Mouse (Mus musculus): ENCODE data around the gene Col18a1. TPM values are rescaled to one million over a fixed set of nuclear protein-coding genes. Genes with fewer than 3 reads are reported as not detected.
"Not testable (repeated sequence)": the region's sequence is repeated elsewhere in the genome, so short reads cannot be mapped to it uniquely, and the experiment has no call there.

The Col18a1 gene
- polyA plus RNA-seq, 1 experiment from 2014 or later = 62.7 TPM

DNA sequence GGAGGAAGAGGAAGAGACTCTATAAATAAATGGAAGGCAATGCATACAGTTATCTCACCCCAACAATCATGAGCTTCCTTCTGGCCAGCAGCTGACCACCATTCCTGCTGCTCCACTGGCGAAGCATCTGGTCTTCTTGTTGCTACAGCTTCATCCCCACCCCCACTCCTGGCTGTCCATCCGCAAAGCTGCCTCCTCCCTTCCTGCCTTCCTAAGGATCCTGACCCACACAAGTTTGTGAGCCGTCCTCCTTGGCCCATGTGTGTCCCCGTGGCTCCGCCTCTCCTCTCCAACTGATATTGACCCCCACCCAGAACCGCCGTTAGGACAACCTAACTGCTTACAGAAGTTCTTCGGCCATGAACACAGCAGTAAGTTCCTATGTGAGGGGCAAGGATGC lies 16.3 kb downstream of the Col18a1 start:
- H3K27me3 ChIP-seq = no peaks in the 10 kb centered on the region
- 44% methylated on average over 8 of the region's 8 CpGs for WGBS
- H3K9me3 ChIP-seq = no peaks in the 10 kb centered on the region
- H3K4me2 ChIP-seq = 0 out of 2 replicates have a peak overlapping the region, but pooled peaks have one; percentile 45
- no peak overlapping the region for H3K9ac ChIP-seq
- H3K36me3 ChIP-seq = no peaks in the 10 kb centered on the region
- H3K27ac ChIP-seq = peak overlapping the region; percentile 77
- H3K4me3 ChIP-seq = no peak overlapping the region
- H3K4me1 ChIP-seq (replicated peaks) = peaks cover 47% of the 10 kb centered on the region
- ATAC-seq (ENCODE audit: low FRiP score) = no peak

GRCm38 (mm10) chr10:77147545-77147944 lies 18.8 kb downstream of the Col18a1 start:
- Histone ChIP-seq H3K4me1 (replicated peaks) (peaks cover 40% of the 10 kb centered on the region), H3K36me3 (no peaks in the 10 kb centered on the region), H3K9me3 (no peaks in the 10 kb centered on the region), H3K27ac (no peak overlapping the region), H3K4me2 (no peak overlapping the region), H3K9ac (no peak overlapping the region), H3K27me3 (no peaks in the 10 kb centered on the region), H3K4me3 (no peak overlapping the region)
- no peak for ATAC-seq (ENCODE audit: low FRiP score)
- WGBS = 92% methylated on average over 10 of the region's 10 CpGs

DNA sequence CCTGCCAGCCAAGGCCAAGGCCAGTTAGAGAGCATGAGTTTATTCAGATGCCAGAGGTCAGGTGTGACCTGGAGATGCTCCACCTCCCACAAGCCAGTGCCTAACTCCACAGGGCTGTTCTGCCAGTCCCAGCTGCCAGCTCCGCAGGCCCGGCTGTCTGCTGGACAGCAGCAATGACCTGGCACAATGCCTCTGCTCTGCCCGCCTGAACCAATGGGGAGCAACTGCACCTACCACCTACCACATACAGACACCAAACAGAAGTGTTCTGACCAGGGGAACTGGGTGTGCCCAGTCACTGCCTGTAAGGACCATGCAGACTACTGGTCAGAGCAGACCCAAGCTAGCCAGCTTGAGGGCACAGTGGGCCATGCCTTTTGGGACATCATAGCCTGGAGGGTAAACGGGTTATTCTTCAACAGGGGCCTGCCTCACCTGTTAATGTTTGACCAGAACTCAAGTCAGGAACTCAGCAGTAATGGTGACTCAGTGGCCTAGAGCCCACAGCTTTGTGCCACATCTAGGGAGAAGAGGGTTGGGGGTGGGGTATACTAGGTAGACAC lies 19.4 kb downstream of the Col18a1 start:
- Histone ChIP-seq H3K9ac (no peak overlapping the region), H3K27me3 (no peaks in the 10 kb centered on the region), H3K27ac (no peak overlapping the region), H3K4me3 (no peak overlapping the region), H3K9me3 (no peaks in the 10 kb centered on the region), H3K4me1 (replicated peaks) (peaks cover 34% of the 10 kb centered on the region), H3K4me2 (no peak overlapping the region), H3K36me3 (no peaks in the 10 kb centered on the region)
- ATAC-seq (ENCODE audit: low FRiP score) = no peak
- WGBS = 72% methylated on average over 4 of the region's 4 CpGs

GRCm38 (mm10) chr10:77145946-77146345 lies 20.4 kb downstream of the Col18a1 start:
- H3K9ac ChIP-seq = no peak overlapping the region
- H3K9me3 ChIP-seq = no peaks in the 10 kb centered on the region
- ATAC-seq (ENCODE audit: low FRiP score) = no peak
- no peak overlapping the region for H3K27ac ChIP-seq
- WGBS = 59% methylated on average over 1 of the region's 1 CpGs
- no peak overlapping the region for H3K4me3 ChIP-seq
- H3K4me1 ChIP-seq (replicated peaks) = peaks cover 24% of the 10 kb centered on the region
- no peaks in the 10 kb centered on the region for H3K27me3 ChIP-seq
- H3K4me2 ChIP-seq = no peak overlapping the region
- no peaks in the 10 kb centered on the region for H3K36me3 ChIP-seq

GRCm38 (mm10) chr10:77144372-77144771 lies 22.0 kb downstream of the Col18a1 start:
- no peaks in the 10 kb centered on the region for H3K9me3 ChIP-seq
- H3K27me3 ChIP-seq = no peaks in the 10 kb centered on the region
- H3K4me1 ChIP-seq (replicated peaks) = peaks cover 13% of the 10 kb centered on the region
- no peak overlapping the region for H3K4me2 ChIP-seq
- no peaks in the 10 kb centered on the region for H3K36me3 ChIP-seq
- H3K9ac ChIP-seq = no peak overlapping the region
- H3K27ac ChIP-seq = no peak overlapping the region
- WGBS = 91% methylated on average over 2 of the region's 2 CpGs
- ATAC-seq (ENCODE audit: low FRiP score) = no peak
- no peak overlapping the region for H3K4me3 ChIP-seq

DNA sequence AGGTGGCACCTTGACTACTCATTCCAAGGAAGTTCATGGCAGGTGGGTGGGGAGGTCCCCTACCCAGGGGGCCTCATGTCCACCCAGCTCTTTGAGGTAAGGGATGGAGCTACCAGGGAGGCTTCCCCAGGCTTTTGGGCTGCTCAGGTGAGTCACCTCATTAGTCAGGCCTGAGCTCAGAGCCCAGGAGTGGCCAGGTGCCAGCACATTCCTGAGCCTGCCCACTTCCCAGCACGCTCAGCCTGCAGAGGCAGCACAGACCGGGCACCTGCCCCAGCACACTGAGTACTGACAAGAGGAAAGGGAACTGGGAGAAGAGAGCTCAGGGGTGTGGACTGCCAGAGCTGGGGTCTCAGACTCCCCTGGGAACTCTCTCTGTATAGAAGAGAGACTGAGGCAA lies 24.0 kb downstream of the Col18a1 start:
- H3K9ac ChIP-seq = no peak overlapping the region
- peaks cover 13% of the 10 kb centered on the region for H3K4me1 ChIP-seq (replicated peaks)
- no peak overlapping the region for H3K27ac ChIP-seq
- H3K36me3 ChIP-seq = no peaks in the 10 kb centered on the region
- ATAC-seq (ENCODE audit: low FRiP score) = no peak
- no peak overlapping the region for H3K4me3 ChIP-seq
- WGBS = 93% methylated on average over 2 of the region's 2 CpGs
- H3K9me3 ChIP-seq = no peaks in the 10 kb centered on the region
- H3K27me3 ChIP-seq = no peaks in the 10 kb centered on the region
- no peak overlapping the region for H3K4me2 ChIP-seq

DNA sequence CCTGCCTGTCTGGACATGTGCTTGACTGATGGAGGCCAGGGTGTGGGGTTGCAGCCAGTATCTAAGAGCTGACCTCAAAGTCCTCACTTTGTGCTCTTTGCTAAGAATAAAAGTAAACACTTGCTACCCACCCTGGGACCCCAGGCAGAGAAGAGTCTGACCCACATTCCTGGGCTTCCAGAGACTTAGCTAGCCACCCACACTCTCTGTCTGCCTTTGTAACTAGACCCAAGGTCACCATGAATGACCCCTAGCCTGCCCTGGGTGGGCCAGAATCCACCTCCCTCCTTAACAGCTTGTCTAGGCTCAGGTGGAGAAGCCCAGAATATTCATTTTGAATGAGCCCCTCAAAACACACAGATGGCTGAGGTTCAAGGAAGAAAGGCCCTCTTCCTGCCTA lies 28.0 kb downstream of the Col18a1 start:
- no peaks in the 10 kb centered on the region for H3K27me3 ChIP-seq

DNA sequence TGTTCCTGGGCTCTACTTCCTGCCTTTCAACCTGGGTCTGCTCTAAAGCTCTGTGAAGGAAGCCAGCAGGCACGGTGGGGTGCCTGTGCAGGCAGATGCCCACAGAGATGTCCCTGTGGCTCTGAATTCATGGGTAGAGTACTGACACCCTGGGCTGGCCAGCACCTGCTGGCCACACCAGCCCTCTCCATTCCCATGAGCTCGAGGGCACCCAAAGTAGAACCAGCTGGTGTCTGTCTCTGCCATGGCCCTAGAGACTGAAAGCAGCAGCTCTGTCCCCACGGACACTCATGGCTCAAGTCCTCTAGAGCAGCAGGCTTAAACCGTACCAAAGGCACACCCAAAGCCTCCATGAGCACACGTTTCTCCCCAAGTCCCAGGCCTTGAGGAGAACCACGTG lies 30.1 kb downstream of the Col18a1 start:
- no peak overlapping the region for H3K4me3 ChIP-seq
- peaks cover 30% of the 10 kb centered on the region for H3K4me1 ChIP-seq (replicated peaks)
- no peak overlapping the region for H3K9ac ChIP-seq
- 0 out of 2 replicates have a peak, but pooled peaks cover 5% of the 10 kb centered on the region for H3K36me3 ChIP-seq
- H3K9me3 ChIP-seq = no peaks in the 10 kb centered on the region
- no peaks in the 10 kb centered on the region for H3K27me3 ChIP-seq
- ATAC-seq (ENCODE audit: low FRiP score) = no peak
- no peak overlapping the region for H3K27ac ChIP-seq
- 96% methylated on average over 6 of the region's 6 CpGs for WGBS
- H3K4me2 ChIP-seq = no peak overlapping the region

More for the DNA sequence above, 28.0 kb downstream of the Col18a1 start:
- Histone ChIP-seq H3K4me3 (no peak overlapping the region), H3K4me1 (replicated peaks) (peaks cover 14% of the 10 kb centered on the region), H3K4me2 (no peak overlapping the region), H3K27ac (no peak overlapping the region), H3K36me3 (0 out of 2 replicates have a peak, but pooled peaks cover 5% of the 10 kb centered on the region), H3K9me3 (no peaks in the 10 kb centered on the region), H3K9ac (no peak overlapping the region)
- ATAC-seq (ENCODE audit: low FRiP score) = no peak

- H3K36me3 ChIP-seq = 0 out of 2 replicates have a peak, but pooled peaks cover 5% of the 10 kb centered on the region
- no peak overlapping the region for H3K4me3 ChIP-seq
- H3K4me1 ChIP-seq (replicated peaks) = peaks cover 37% of the 10 kb centered on the region
- WGBS = 93% methylated on average over 5 of the region's 5 CpGs
- no peaks in the 10 kb centered on the region for H3K27me3 ChIP-seq
- no peak for ATAC-seq (ENCODE audit: low FRiP score)
- H3K27ac ChIP-seq = no peak overlapping the region
- H3K9me3 ChIP-seq = no peaks in the 10 kb centered on the region
- no peak overlapping the region for H3K4me2 ChIP-seq
- no peak overlapping the region for H3K9ac ChIP-seq
Measured at GRCm38 (mm10) chr10:77135274-77135829, 31.0 kb downstream of the Col18a1 start.

GRCm38 (mm10) chr10:77134807-77135152 lies 31.6 kb downstream of the Col18a1 start:
- H3K4me3 ChIP-seq; ATAC-seq (ENCODE audit: low FRiP score); H3K4me2 ChIP-seq; H3K36me3 ChIP-seq; H3K9me3 ChIP-seq; H3K27ac ChIP-seq; H3K27me3 ChIP-seq: not testable (repeated sequence)
- WGBS = 60% methylated on average over 5 of the region's 6 CpGs
- Histone ChIP-seq H3K9ac (0 out of 2 replicates have a peak overlapping the region, but pooled peaks have one; percentile 4), H3K4me1 (replicated peaks) (peaks cover 43% of the 10 kb centered on the region)

GRCm38 (mm10) chr10:77133951-77134806 lies 32.2 kb downstream of the Col18a1 start:
- 0 out of 2 replicates have a peak, but pooled peaks cover 5% of the 10 kb centered on the region for H3K36me3 ChIP-seq
- H3K27me3 ChIP-seq = no peaks in the 10 kb centered on the region
- H3K9me3 ChIP-seq = no peaks in the 10 kb centered on the region
- H3K9ac ChIP-seq = 0 out of 2 replicates have a peak overlapping the region, but pooled peaks have one; percentile 4
- H3K4me1 ChIP-seq (replicated peaks) = peaks cover 45% of the 10 kb centered on the region
- no peak overlapping the region for H3K27ac ChIP-seq
- H3K4me2 ChIP-seq = no peak overlapping the region
- no peak for ATAC-seq (ENCODE audit: low FRiP score)
- WGBS = 40% methylated on average over 13 of the region's 13 CpGs
- no peak overlapping the region for H3K4me3 ChIP-seq

- no peaks in the 10 kb centered on the region; the same call in 1 of the 2 replicates for H3K9me3 ChIP-seq
- H3K9ac ChIP-seq = no peak overlapping the region
- peaks cover 45% of the 10 kb centered on the region for H3K4me1 ChIP-seq (replicated peaks)
- no peaks in the 10 kb centered on the region for H3K27me3 ChIP-seq
- no peak for ATAC-seq (ENCODE audit: low FRiP score)
- 0 out of 2 replicates have a peak, but pooled peaks cover 3% of the 10 kb centered on the region for H3K36me3 ChIP-seq
- WGBS = 36% methylated on average over 11 of the region's 11 CpGs
- no peak overlapping the region for H3K4me3 ChIP-seq
- H3K27ac ChIP-seq = no peak overlapping the region
- H3K4me2 ChIP-seq = no peak overlapping the region
Measured at GRCm38 (mm10) chr10:77132118-77132517, 34.2 kb downstream of the Col18a1 start.
